Mouse (Mus musculus) ovary, postnatal 36 days (tissue): Measurements from ENCODE around the gene Crabp2.
"Not testable (repeated sequence)": the region's sequence is repeated elsewhere in the genome, so short reads cannot be mapped to it uniquely, and the experiment has no call there.

Experiments used
- DNase-seq: peaks from one replicate; pipeline ENCODE4 v3.0.0; 2022; ENCODE audit warnings: low spot score, mixed read lengths

The Crabp2 gene

GRCm38 (mm10) chr3:87948378-87949265 is at the start of gene Crabp2:
TSS of gene Crabp2 (plus strand) at chr3:87948666.
- peak; percentile 45 for DNase-seq

- no peak for DNase-seq
These were observed 49.2 kb upstream of the Crabp2 start for GRCm38 (mm10) chr3:87899266-87899665.

DNA sequence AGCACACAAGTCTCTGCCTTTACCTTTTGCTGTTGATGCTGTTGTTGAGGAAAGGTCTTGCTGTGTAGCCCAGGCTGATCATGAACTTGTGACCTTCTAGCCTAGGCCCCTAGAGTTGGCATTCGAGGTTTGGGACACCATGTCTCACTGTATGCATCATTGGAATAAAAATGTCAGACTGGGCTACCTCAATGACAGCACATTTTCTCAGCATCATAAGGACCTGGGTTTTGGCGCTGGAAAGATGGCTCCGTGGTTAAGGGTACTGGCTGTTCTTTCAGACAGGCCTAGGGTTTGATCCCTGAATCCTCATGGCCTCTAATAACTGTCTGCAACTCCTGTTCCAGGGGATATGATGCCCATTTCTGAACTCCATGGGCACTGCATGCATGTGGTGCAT is 48.7 kb upstream of the Crabp2 start:
- DNase-seq: no peak

- DNase-seq: no peak
These were observed 47.3 kb upstream of the Crabp2 start for GRCm38 (mm10) chr3:87901036-87901624.

DNA sequence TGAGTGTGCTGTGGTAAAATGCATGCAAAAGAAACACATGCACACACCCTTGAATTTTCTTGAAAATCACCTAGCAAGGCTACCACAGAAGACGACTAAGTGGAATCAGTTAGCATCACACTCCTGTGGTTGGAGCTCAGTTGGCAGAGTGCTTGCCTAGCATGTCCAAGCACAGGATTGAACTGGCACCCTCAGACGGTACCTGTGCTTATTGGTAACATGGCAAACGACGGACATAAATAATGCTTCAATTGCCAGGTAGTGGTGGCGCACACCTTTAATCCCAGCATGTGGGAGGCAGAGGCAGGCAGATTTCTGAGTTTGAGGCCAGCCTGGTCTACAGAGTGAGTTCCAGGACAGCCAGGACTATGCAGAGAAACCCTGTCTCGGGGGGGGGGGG is 46.5 kb upstream of the Crabp2 start:
- not testable (repeated sequence) for DNase-seq

- DNase-seq: no peak
These were observed 44.6 kb upstream of the Crabp2 start for GRCm38 (mm10) chr3:87903821-87904220.

DNA sequence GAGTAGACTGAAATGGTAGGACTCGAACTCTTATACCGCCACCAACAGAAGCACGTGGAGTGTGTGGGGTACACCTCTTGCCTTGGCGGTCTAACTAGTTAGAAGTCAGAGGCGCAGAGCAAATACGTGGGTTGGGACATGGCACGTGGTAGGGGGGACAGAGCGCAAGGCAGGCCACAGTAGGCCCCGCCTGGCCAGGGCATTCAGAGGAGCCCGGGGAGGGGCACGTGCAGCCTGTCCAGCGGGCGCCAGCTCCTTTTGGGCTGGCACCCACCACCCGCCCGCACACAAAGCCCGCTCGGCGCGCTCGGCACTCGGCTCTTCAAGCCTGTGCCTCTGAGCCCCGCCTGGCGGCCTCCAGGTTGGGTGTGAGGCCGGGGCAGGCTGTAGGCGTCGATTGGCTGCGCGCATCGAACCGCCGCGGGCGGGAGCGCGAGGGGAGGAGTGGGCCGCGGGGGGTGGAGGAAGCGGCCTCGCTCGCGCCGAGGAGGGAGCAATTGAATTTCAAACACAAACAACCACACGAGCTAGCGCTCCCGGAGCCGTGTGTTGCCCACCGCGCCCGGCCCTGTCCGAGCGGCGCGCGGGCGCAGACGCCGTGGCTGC is 42.5 kb upstream of the Crabp2 start, which contains the start of gene Hdgf:
Gene Hdgf, plus strand, starts transcription at position 442 of the 606 bp plus-strand sequence.
- peak; percentile 96 for DNase-seq

- DNase-seq: peak; percentile 65
These were observed 41.9 kb upstream of the Crabp2 start for GRCm38 (mm10) chr3:87906601-87906980.

DNA sequence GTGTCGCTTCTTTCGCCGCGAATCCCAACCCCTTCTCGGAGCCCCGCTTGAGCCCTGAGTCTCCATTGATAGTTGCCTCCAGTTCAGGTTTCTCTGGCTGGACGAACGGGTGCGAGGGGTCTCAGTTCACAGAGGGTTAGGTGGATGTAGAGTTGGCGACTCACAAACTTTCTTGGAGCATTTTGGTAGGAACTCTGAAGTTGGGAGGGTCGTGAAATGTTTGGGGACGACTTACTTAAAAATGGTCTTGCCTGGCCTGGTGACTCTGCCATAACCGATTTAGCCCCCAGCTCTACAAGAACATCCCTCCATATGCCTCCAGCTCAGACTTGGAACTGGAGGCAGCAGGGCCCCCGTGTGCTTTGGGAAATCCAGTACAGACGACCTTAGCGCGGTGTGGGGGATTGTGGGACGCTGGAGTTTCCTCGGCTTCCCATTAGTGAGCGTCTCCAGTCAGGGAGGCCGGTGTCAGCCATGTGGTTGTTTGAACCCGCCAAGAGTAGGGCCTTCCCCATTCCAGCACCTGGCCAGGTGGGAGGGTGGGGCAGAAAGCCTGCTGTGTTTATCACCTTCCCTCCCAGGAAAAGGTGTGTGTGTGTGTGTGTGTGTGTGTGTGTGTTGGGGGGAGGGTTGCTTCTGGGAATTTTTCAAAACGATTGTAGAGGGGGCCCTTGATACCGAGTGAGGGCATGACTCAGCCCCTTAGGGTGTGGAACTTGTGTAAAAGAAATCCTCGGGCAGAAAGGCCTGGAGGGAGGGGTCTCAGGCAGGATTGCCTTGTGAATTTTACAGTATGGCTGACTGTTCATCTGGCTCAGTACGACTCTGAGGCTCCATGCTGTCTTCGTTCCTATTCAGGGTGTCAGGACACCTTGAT is 41.2 kb upstream of the Crabp2 start:
- peak; percentile 38 for DNase-seq

DNA sequence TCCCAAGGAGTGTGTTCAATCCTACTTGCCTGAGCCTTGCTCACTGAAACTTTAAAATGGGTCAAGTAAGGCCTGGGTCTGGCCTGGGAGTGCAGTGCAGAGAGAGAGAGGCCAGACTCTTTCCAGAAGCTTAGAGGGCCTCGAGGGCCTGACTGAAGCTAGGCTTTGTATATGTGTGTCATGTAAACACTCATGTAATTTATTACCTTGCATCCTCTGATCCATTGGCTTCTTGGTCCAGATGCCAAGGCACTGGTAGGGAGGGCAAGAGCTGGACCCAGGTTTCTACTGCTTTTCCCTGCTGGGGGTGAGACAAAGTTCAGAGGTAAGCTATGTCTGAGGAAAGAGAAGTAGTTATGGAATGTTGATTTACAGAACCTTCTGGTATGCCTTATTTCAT is 40.6 kb upstream of the Crabp2 start:
- DNase-seq: no peak

- DNase-seq: no peak
These were observed 39.1 kb upstream of the Crabp2 start for GRCm38 (mm10) chr3:87909381-87909780.

DNA sequence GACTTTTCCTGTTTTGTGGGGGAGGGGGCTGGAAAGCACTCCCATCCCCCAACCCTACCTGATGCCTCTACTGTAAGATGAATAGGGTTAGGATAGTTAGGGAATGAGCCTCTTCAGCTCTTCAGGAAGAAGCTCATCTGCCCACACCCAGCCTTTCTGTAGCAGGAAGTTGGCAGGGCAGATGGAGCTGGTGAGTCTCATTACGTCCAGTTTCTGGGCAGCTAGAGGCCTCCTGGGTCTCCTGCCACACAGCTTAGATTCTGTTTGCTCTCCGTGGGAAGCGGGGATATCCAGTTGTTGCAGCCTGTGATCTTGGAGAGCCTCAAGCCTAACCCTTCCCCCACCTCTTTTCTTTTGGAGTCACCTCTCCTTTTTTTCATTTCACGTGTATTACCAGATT is 38.6 kb upstream of the Crabp2 start:
- no peak for DNase-seq

GRCm38 (mm10) chr3:87910573-87911141 is 37.8 kb upstream of the Crabp2 start:
- DNase-seq: peak; percentile 78

- DNase-seq: no peak
These were observed 35.0 kb upstream of the Crabp2 start for GRCm38 (mm10) chr3:87913491-87913890.

DNA sequence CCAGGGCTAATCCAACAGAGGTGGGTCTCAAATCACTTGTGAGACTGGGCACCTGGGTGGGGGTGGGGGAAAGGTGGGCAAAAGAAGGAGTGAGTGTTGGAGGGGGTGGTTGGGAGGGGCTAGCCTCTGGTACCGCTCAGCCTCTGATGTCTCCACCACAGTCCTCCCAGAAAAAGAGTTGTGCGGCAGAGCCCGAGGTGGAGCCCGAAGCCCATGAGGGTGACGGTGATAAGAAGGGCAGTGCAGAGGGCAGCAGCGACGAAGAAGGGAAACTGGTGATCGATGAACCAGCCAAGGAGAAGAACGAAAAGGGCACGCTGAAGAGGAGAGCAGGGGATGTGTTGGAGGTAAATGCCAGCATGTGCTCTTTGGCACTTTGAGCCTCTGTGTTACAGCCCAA is 34.6 kb upstream of the Crabp2 start:
- no peak for DNase-seq

GRCm38 (mm10) chr3:87916990-87917389 is 31.5 kb upstream of the Crabp2 start:
- DNase-seq: no peak

DNA sequence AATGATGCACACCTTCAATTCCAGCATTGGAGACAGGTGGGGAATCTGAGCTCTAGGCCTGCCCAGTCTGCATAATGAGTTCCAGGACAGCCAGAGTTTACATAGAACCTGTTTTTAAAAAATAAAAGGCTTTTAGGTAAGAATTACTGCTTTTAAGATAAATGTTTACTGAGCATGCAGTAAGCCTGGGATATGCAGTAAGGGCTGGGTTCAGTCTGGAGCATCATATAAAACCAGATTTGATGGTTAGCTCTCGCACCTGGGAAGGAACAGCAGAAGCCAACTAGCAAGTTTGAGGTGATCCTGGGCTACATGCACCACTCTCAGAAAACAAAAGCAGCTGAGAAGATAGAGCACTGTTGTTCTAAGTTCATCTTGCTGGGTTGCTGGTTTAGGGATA is 29.9 kb upstream of the Crabp2 start:
- no peak for DNase-seq

- DNase-seq: peak; percentile 68
These were observed 28.9 kb upstream of the Crabp2 start, which contains the start of gene Mrpl24 for GRCm38 (mm10) chr3:87919336-87920108. TSS of gene Mrpl24 (plus strand) at chr3:87919506.

DNA sequence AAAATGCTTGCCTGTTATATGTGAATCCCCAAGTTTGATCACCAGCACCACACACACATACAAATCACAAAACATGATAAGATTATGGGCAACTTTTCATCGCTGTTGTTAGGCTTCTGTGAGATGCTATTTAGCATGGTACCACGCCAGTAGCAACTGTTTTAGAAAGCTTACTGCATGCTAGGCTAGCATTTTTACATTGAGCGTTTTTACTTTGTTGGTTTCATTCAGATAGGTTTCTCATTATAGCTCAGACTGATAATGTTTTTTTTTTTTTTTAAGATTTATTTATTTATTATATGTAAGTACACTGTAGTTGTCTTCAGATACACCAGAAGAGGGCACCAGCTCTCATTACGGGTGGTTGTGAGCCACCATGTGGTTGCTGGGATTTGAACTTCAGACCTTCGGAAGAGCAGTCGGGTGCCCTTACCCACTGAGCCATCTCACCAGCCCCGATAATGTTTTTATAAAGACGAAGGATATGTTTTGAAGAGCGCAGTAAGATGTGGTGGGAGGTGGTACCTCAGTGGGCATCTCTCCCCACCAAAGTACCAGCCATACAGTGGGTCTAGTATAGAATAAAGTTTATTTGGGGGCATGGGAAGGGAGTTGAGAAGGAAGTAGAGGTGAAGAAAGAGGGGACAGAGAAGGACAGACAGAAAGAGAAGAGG is 28.1 kb upstream of the Crabp2 start:
- no peak for DNase-seq

DNA sequence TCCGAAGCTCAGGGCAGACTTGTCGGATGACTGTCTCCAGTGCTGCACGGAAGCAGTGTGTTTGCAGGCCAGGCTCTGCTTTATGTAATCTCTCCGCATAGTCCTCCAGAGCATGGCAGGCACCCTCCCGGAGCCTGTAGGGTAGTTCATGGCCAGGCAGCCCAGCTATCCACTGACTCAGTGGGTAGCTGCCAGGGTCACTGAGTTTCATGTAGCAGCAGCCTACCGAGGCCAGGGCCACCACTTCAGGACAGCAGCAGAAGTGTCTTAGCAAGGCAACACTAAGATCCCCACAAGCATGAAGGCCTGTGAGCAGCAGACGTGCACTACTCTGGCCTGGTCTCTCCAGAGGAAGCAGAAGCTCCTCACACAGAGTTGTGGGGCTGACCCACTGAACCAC is 23.5 kb upstream of the Crabp2 start:
- no peak for DNase-seq
